In genomic region chr3:137918172-137918931, GRCm38 (mm10) we compare ENCODE assay signal across 8 mouse cellular contexts. TPM values are rescaled to one million over a fixed set of nuclear protein-coding genes. Genes with fewer than 3 reads are reported as not detected.
DNase-seq lines count a peak whose midpoint lies in the region; ATAC-seq and TF ChIP-seq lines count a peak whose summit lies in the region.

Gene Lamtor3, plus strand, starts transcription at chr3:137918506.

- TF ChIP-seq CTCF in gastrocnemius, adult 2 months (IDR thresholded peaks at IDR 0.05), result no peak
- TF ChIP-seq CTCF in hindbrain, postnatal 0 days (IDR thresholded peaks at IDR 0.05; ENCODE audit: low read depth), result no peak; the same call in 1 of the 2 replicates
- TF ChIP-seq CTCF in left cerebral cortex, adult 2 months (IDR thresholded peaks at IDR 0.05), result no peak; the same call in 1 of the 2 replicates

- H3K4me1 ChIP-seq in hindbrain, postnatal 0 days (ENCODE audit: insufficient read depth, low read length), result peaks cover 3% of the 10 kb centered on the region; the same call in 1 of the 2 replicates

- no peaks in the 10 kb centered on the region for H3K27me3 ChIP-seq in hindbrain, postnatal 0 days (ENCODE audit: insufficient read depth, low read length)

- intact Hi-C loops in gastrocnemius, adult 2 months (cut with DNase I), result loop anchor here (2.0 to 10.0 kb wide), 3 partner anchors 56 to 229 kb away; no protein-coding TSS in a partner anchor
- intact Hi-C loops in left cerebral cortex, adult 2 months (cut with DNase I), result loop anchor here (1.0 to 5.0 kb wide), 3 partner anchors 51 to 224 kb away; partner anchors contain the start of genes Dnajb14 and Trmt10a

- peak within 1 kb of the TSS; percentile 66 for H3K4me2 ChIP-seq in hindbrain, postnatal 0 days (ENCODE audit: low read depth, low read length)

- WGBS in hindbrain, postnatal 0 days, result under 1% methylated on average over 47 of the region's 47 CpGs

- peak within 1 kb of the TSS; percentile 96 for H3K27ac ChIP-seq in gastrocnemius, adult 2 months
- H3K27ac ChIP-seq in hindbrain, postnatal 0 days, result peak within 1 kb of the TSS; percentile 86
- H3K27ac ChIP-seq in left cerebral cortex, adult 2 months, result peak within 1 kb of the TSS; percentile 83

- H3K36me3 ChIP-seq in hindbrain, postnatal 0 days (ENCODE audit: insufficient read depth, low read length), result peaks cover 14% of the 10 kb centered on the region; the same call in 1 of the 2 replicates

- DNase-seq in WW6 (ENCODE audit: low read depth, low spot score), result peak; percentile 68
- DNase-seq in cerebellum, postnatal 4 days (ENCODE audit: low spot score in 2 of 2), result peak; percentile 86 to 94
- peak; percentile 92 for DNase-seq in gastrocnemius, adult 2 months
- DNase-seq in hindbrain, postnatal 0 days (ENCODE audit: low spot score), result peak; percentile 93
- DNase-seq in left cerebral cortex, adult 2 months (ENCODE audit: extremely low spot score in 1 of 2, low spot score in 2 of 2), result peak; percentile 84 to 87
- DNase-seq in right cerebral cortex, adult 2 months (ENCODE audit: low spot score in 2 of 2), result peak; percentile 87
- DNase-seq in urinary bladder, postnatal 14 days (ENCODE audit: low spot score), result peak; percentile 85

- H3K9ac ChIP-seq in hindbrain, postnatal 0 days (replicated peaks; ENCODE audit: low read length), result peak within 1 kb of the TSS; percentile 77

- ATAC-seq in hindbrain, postnatal 0 days, result peak; percentile 94
- peak; percentile 98 for ATAC-seq in megakaryocyte, adult 5-6 weeks (ENCODE audit: poor library complexity, severe bottlenecking)

- no peaks in the 10 kb centered on the region for H3K9me3 ChIP-seq in hindbrain, postnatal 0 days (ENCODE audit: low read length)

- H3K4me3 ChIP-seq in gastrocnemius, adult 2 months, result peak within 1 kb of the TSS; percentile 98
- peak within 1 kb of the TSS; percentile 66 for H3K4me3 ChIP-seq in hindbrain, postnatal 0 days (ENCODE audit: low read length)
- peak within 1 kb of the TSS; percentile 92 for H3K4me3 ChIP-seq in left cerebral cortex, adult 2 months

RNA-seq across cellular contexts. Expression of gene Lamtor3, which starts in this region (rescaled TPM):
- 10 to 100 TPM; 45.9 to 53.1 TPM for total RNA-seq in gastrocnemius, adult 2 months (2021)
- 78.9 and 84.2 TPM in 2 replicates for total RNA-seq in hindbrain, postnatal 0 days (2014; rRNA removed)
- 108 and 112 TPM in 2 replicates for polyA plus RNA-seq in hindbrain, postnatal 0 days (2015; fragmentation: Nextera tagmentation; extraction: Ambion mirVana)
- total RNA-seq in left cerebral cortex, adult 2 months (2021), result 10 to 100 TPM; 68.4 to 73.2 TPM
- total RNA-seq in megakaryocyte, adult 5-6 weeks (2015), result 107 and 129 TPM in 2 replicates
- 102 and 112 TPM in 2 replicates for total RNA-seq in megakaryocyte, adult 5-6 weeks (2017)

Comparison
In these comparisons a context has a peak if more than half of its experiments do, and no peak if none do; other contexts are left out.
1. Peak in every context shown above with its lines: DNase-seq, ATAC-seq, H3K4me3 ChIP-seq and H3K27ac ChIP-seq.